Mouse (Mus musculus) stomach, postnatal 0 days (tissue): ENCODE measurements at regions not wholly inside any gene's neighbourhood (a gene's known extent, or its start where the extent isn't known, plus 50 kb on each side); places are given as distances from the start of the nearest gene placed in this dataset.

Experiments
- ATAC-seq: fragments of 200-750 bp; cut with Nextera tagmentation; 2 replicates; pipeline ENCODE4 v1.8.0; 2017; ENCODE audit not compliant: low FRiP score, low TSS enrichment
- DNase-seq: peaks from one replicate; pipeline ENCODE4 v3.0.0-alpha.2; 2016; ENCODE audit warnings: low spot score
- H3K27ac ChIP-seq: fragments of 300-500 bp; sonication (generic); replicated peaks from 2 replicates; pipeline ENCODE4 v1.5.1; 2014; ENCODE audit warnings: mild to moderate bottlenecking, control low read depth
- H3K27me3 ChIP-seq: fragments of 300-500 bp; sonication (generic); 2 replicates; pipeline ENCODE4 v1.6.1; 2014; ENCODE audit warnings: low read length; ENCODE audit not compliant: control insufficient read depth, insufficient read depth
- H3K36me3 ChIP-seq: fragments of 300-500 bp; sonication (generic); 2 replicates; pipeline ENCODE4 v1.6.1; 2014; ENCODE audit warnings: low read length, mixed read lengths; ENCODE audit not compliant: control insufficient read depth, insufficient read depth
- H3K4me1 ChIP-seq: fragments of 300-500 bp; sonication (generic); replicated peaks from 2 replicates; pipeline ENCODE4 v1.6.1; 2014; ENCODE audit warnings: antibody characterized with exemption; ENCODE audit not compliant: control insufficient read depth, insufficient read depth
- H3K4me2 ChIP-seq: fragments of 300-500 bp; sonication (generic); replicated peaks from 2 replicates; pipeline ENCODE4 v1.6.1; 2014; ENCODE audit warnings: low read depth, mild to moderate bottlenecking, control low read depth, moderate library complexity
- H3K4me3 ChIP-seq: fragments of 300-500 bp; sonication (generic); 2 replicates; pipeline ENCODE4 v1.5.1; 2014; ENCODE audit warnings: low read depth, low read length, control low read depth
- H3K9ac ChIP-seq: fragments of 300-500 bp; sonication (generic); 2 replicates; pipeline ENCODE4 v1.6.1; 2014; ENCODE audit warnings: mild to moderate bottlenecking, low read length, control low read depth, mixed read lengths
- H3K9me3 ChIP-seq: fragments of 300-500 bp; sonication (generic); 2 replicates; pipeline ENCODE4 v1.6.1; 2016; ENCODE audit warnings: low read length; ENCODE audit not compliant: control insufficient read depth
- CTCF ChIP-seq: IDR thresholded peaks from 2 replicates; pipeline ENCODE4 v1.5.1; 2016; ENCODE audit warnings: antibody characterized with exemption, low read depth, mild to moderate bottlenecking, moderate library complexity
- EP300 ChIP-seq: optimal IDR thresholded peaks from 2 replicates; pipeline ENCODE3; 2016; ENCODE audit warnings: antibody characterized with exemption
- WGBS: fragments of 180-500 bp; shearing (Covaris S2); extraction: QIAGEN DNeasy Blood & Tissue Kit; methylation state at CpG from one replicate; pipeline ENCODE4 v1.1.7; 2014; 5-methylcytosine and 5-hydroxymethylcytosine counted together

DNA sequence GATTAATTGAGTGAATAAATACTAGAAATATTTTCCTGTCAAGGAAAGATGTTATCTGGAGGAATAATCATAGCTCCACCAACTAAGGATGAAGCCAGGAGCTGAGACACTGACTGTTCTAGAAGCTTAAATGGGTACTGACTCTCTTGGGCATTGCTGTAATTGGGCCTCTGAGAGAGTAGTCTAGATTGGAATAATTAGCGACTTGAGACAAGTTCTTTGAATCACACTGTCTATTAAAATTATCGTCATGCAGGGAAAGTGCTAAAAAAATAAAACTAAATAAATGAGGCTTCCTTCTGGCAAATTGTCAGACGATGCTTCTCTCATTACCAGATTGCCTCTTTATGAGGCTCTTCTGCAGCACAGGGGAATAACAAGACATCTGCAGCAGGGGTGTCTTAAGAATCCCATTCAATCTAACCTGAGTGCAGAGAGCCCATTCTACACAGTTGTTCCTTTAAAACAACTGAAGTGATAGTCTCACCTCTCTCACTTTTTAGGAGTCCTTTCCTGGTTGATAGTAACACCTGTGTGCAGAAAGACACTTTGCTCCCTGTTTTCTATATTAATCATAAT lies 1203.5 kb downstream of the Fam181b start:
- no peak overlapping the region for H3K27ac ChIP-seq
- H3K27me3 ChIP-seq = no peaks in the 10 kb centered on the region
- no peak overlapping the region for H3K4me3 ChIP-seq
- ATAC-seq = no peak
- DNase-seq = no peak
- H3K9me3 ChIP-seq = no peaks in the 10 kb centered on the region
- H3K4me1 ChIP-seq = no peaks in the 10 kb centered on the region
- no peaks in the 10 kb centered on the region for H3K36me3 ChIP-seq
- no peak overlapping the region for H3K4me2 ChIP-seq
- WGBS = 80% methylated on average over 3 of the region's 3 CpGs
- TF ChIP-seq EP300 (no peak), CTCF (no peak)
- H3K9ac ChIP-seq = no peak overlapping the region

GRCm38 (mm10) chr7:94305602-94306001 lies 1225.9 kb downstream of the Fam181b start:
- WGBS = 78% methylated on average over 1 of the region's 1 CpGs
- TF ChIP-seq EP300 (no peak), CTCF (peak; percentile 37)
- Histone ChIP-seq H3K4me3 (no peak overlapping the region), H3K27ac (no peak overlapping the region), H3K4me2 (no peak overlapping the region), H3K9ac (no peak overlapping the region), H3K27me3 (no peaks in the 10 kb centered on the region), H3K9me3 (no peaks in the 10 kb centered on the region), H3K4me1 (no peaks in the 10 kb centered on the region), H3K36me3 (no peaks in the 10 kb centered on the region)
- ATAC-seq (no peak), DNase-seq (no peak)

- WGBS = 89% methylated on average over 6 of the region's 6 CpGs
- Histone ChIP-seq H3K4me2 (no peak overlapping the region), H3K36me3 (no peaks in the 10 kb centered on the region), H3K4me3 (no peak overlapping the region), H3K9ac (no peak overlapping the region), H3K9me3 (no peaks in the 10 kb centered on the region), H3K4me1 (no peaks in the 10 kb centered on the region), H3K27me3 (no peaks in the 10 kb centered on the region), H3K27ac (no peak overlapping the region)
- DNase-seq (no peak), ATAC-seq (no peak)
- TF ChIP-seq CTCF (no peak), EP300 (no peak)
These were observed 1235.4 kb downstream of the Fam181b start for GRCm38 (mm10) chr7:94314983-94315642.

DNA sequence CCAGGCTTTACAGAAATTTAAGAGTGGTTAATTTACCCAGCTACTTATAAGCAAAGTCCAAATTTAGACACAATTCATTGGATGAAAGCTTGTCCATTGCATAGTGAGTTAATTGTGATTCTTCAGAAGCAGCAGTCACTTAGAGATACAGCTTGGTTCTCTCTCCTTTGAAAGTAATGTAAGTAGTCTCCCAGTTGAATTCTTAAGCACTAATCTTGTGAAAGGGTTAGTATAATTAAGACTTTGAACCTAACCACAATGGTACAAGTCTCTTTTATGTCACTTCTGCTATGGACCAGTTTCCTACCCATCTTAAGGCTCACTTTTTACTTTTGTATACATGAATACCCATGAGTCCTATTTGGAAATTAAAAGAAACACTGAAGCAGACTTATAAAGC lies 1252.9 kb downstream of the Fam181b start:
- ATAC-seq = no peak
- no peak overlapping the region for H3K9ac ChIP-seq
- TF ChIP-seq CTCF (no peak), EP300 (no peak)
- H3K4me1 ChIP-seq = no peaks in the 10 kb centered on the region
- no peaks in the 10 kb centered on the region for H3K9me3 ChIP-seq
- no peaks in the 10 kb centered on the region for H3K27me3 ChIP-seq
- H3K4me3 ChIP-seq = no peak overlapping the region
- H3K4me2 ChIP-seq = no peak overlapping the region
- H3K27ac ChIP-seq = no peak overlapping the region
- H3K36me3 ChIP-seq = no peaks in the 10 kb centered on the region
- DNase-seq = no peak
